Mouse (Mus musculus): ENCODE measurements around the gene Usp9y. TPM values are rescaled to one million over a fixed set of nuclear protein-coding genes. Genes with fewer than 3 reads are reported as not detected.

Usp9y gene
- total RNA-seq (2014; rRNA removed) (not detected in 2 replicates), polyA plus RNA-seq (2015; fragmentation: Nextera tagmentation; extraction: Ambion mirVana) (not detected in 2 replicates)

- no peak for TF ChIP-seq CTCF (IDR thresholded peaks at IDR 0.05; ENCODE audit: low read depth)
- no peaks in the 10 kb centered on the region for H3K36me3 ChIP-seq (ENCODE audit: insufficient read depth, low read length)
- 86% methylated on average over 1 of the region's 13 CpGs for WGBS
- H3K27me3 ChIP-seq (ENCODE audit: insufficient read depth, low read length) = no peaks in the 10 kb centered on the region
- DNase-seq (ENCODE audit: low spot score) = no peak
- H3K27ac ChIP-seq = no peak within 1 kb of the TSS
- no peaks in the 10 kb centered on the region for H3K4me1 ChIP-seq (ENCODE audit: insufficient read depth, low read length)
- H3K9ac ChIP-seq (replicated peaks; ENCODE audit: low read length) = no peak within 1 kb of the TSS
- ATAC-seq = no peak
- no peak within 1 kb of the TSS for H3K4me2 ChIP-seq (ENCODE audit: low read depth, low read length)
- H3K4me3 ChIP-seq (ENCODE audit: low read length) = no peak within 1 kb of the TSS
- H3K9me3 ChIP-seq (ENCODE audit: low read length) = no peaks in the 10 kb centered on the region
Observed at GRCm38 (mm10) chrY:1459682-1460081, at the start of gene Usp9y. Gene Usp9y (minus strand): TSS chrY:1459782.

DNA sequence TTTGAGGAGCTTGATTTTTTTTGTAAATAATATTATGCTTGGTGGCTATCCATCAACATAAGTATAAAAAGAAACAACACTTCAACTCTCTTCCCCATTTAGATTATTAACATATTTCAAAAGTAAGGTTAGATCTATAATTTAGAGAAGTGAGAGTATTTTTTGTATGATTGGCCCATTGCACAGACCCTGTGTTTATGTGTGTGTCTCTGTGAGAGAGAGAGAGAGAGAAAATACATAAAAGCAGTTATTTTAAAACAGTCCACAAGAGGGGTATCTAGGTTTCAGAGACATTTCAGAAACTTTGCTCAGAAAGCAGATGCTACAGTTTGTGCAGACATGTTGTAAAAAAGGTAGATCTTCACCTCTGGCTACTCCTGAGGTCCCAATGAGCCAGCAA, 165.9 kb downstream of the Usp9y start:
- TF ChIP-seq CTCF (IDR thresholded peaks at IDR 0.05; ENCODE audit: low read depth) = no peak
- Histone ChIP-seq H3K9ac (replicated peaks; ENCODE audit: low read length) (no peak overlapping the region), H3K4me2 (ENCODE audit: low read depth, low read length) (no peak overlapping the region), H3K27me3 (ENCODE audit: insufficient read depth, low read length) (no peaks in the 10 kb centered on the region), H3K4me1 (ENCODE audit: insufficient read depth, low read length) (no peaks in the 10 kb centered on the region), H3K36me3 (ENCODE audit: insufficient read depth, low read length) (no peaks in the 10 kb centered on the region), H3K27ac (no peak overlapping the region), H3K4me3 (ENCODE audit: low read length) (no peak overlapping the region), H3K9me3 (ENCODE audit: low read length) (no peaks in the 10 kb centered on the region)
- ATAC-seq (no peak), DNase-seq (ENCODE audit: low spot score) (no peak)

DNA sequence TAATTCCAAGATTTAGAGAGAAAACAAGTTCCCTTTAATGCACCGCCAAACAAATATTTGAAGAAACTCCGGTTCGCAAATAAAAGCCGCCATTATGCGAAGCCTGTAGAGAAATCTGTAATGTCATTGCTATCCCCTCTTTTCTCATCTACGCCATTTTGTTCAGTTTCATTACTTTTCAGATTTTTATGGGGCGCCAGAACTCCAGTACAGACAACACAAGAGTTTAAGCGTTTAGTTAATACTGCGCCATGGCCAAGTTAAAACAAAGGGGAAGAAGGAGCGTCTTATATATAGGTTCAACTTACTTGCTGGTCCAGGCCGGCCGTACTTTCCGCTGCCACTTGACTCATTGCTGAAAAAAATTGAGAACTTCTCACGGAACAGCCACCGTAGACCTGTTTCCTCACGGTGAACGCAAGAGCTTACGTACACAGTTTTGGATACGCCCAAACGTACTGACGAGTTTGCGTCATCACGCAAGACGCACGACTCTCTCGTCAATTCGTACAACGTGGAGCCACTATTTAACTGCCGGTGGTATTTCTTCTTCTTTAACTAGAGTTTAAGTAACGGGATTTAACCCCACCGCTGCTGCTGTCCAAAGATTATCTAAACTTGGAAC, 173.3 kb downstream of the Usp9y start, which contains the start of gene Ddx3y:
Gene Ddx3y (minus strand): TSS at position 459 of the 625 bp plus-strand sequence.
- TF ChIP-seq CTCF (IDR thresholded peaks at IDR 0.05; ENCODE audit: low read depth) = no peak
- H3K9ac ChIP-seq (replicated peaks; ENCODE audit: low read length) = no peak within 1 kb of the TSS; the same call in 1 of the 2 replicates
- H3K27ac ChIP-seq = peak within 1 kb of the TSS; percentile 65; the same call in 1 of the 2 replicates
- DNase-seq (ENCODE audit: low spot score) (peak; percentile 79), ATAC-seq (peak; percentile 97)
- no peaks in the 10 kb centered on the region for H3K4me1 ChIP-seq (ENCODE audit: insufficient read depth, low read length)
- peak within 1 kb of the TSS; percentile 37 for H3K4me3 ChIP-seq (ENCODE audit: low read length)
- H3K4me2 ChIP-seq (ENCODE audit: low read depth, low read length) = peak within 1 kb of the TSS; percentile 38
- H3K9me3 ChIP-seq (ENCODE audit: low read length) = no peaks in the 10 kb centered on the region
- no peaks in the 10 kb centered on the region for H3K27me3 ChIP-seq (ENCODE audit: insufficient read depth, low read length)
- WGBS = 1% methylated on average over 14 of the region's 31 CpGs
- H3K36me3 ChIP-seq (ENCODE audit: insufficient read depth, low read length) = no peaks in the 10 kb centered on the region

DNA sequence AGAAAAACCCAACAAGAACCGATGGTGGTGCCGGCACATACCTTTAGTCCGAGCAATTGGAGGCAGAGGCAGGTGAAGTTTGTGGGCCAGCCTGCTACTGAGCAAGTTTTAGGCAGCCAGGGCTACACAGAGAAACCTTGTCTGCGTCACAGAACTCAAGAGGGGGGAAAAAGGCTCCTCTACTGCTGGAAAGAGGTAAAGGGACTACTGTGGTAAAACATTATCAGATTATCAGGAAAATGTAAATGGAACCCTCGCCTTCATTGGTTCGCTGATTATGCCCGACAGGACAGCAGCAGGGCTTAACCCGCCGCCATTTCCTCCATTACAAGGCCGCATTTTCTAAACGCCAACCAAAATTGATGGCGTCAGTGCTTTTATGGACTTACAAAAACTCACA, 173.8 kb downstream of the Usp9y start:
- Histone ChIP-seq H3K36me3 (ENCODE audit: insufficient read depth, low read length) (no peaks in the 10 kb centered on the region), H3K4me2 (ENCODE audit: low read depth, low read length) (peak overlapping the region; percentile 38), H3K9me3 (ENCODE audit: low read length) (no peaks in the 10 kb centered on the region), H3K27me3 (ENCODE audit: insufficient read depth, low read length) (no peaks in the 10 kb centered on the region), H3K27ac (peak overlapping the region; percentile 65; the same call in 1 of the 2 replicates), H3K9ac (replicated peaks; ENCODE audit: low read length) (no peak overlapping the region; the same call in 1 of the 2 replicates), H3K4me1 (ENCODE audit: insufficient read depth, low read length) (no peaks in the 10 kb centered on the region), H3K4me3 (ENCODE audit: low read length) (peak overlapping the region; percentile 37)
- peak; percentile 12 for DNase-seq (ENCODE audit: low spot score)
- TF ChIP-seq CTCF (IDR thresholded peaks at IDR 0.05; ENCODE audit: low read depth) = no peak
- 22% methylated on average over 4 of the region's 12 CpGs for WGBS
- ATAC-seq = no peak

Other genes with a start within 250 kb of the Usp9y start
- 11.0 and 11.2 TPM in 2 replicates for gene Uty, start 214.0 kb downstream of the Usp9y start, total RNA-seq (2014; rRNA removed)
- gene Uty, start 214.0 kb downstream of the Usp9y start, polyA plus RNA-seq (2015; fragmentation: Nextera tagmentation; extraction: Ambion mirVana) = 13.4 TPM in 1 of 2 replicates, not detected in the other
- gene Ddx3y, start 173.2 kb downstream of the Usp9y start, total RNA-seq (2014; rRNA removed) = 8.5 and 14.2 TPM in 2 replicates
- 40.2 TPM in 1 of 2 replicates, not detected in the other for gene Ddx3y, start 173.2 kb downstream of the Usp9y start, polyA plus RNA-seq (2015; fragmentation: Nextera tagmentation; extraction: Ambion mirVana)

All from hindbrain, postnatal 0 days (tissue).